Comparison of ENCODE assay signal across 22 mouse cellular contexts in genomic region chr5:119292889-119293288, GRCm38 (mm10).
DNase-seq lines count a peak whose midpoint lies in the region; ATAC-seq and TF ChIP-seq lines count a peak whose summit lies in the region.
"Had no signal": no experiment of that assay in that cellular context is flagged by ENCODE, and none has a peak within 500 bp of the region (broad histone marks: within the 10 kb centered on the region; RNA-seq: fewer than 3 reads in every experiment).

No protein-coding gene starts in this region.

- no peaks in the 10 kb centered on the region for H3K9me3 ChIP-seq in stomach, postnatal 0 days (ENCODE audit: control insufficient read depth, low read length)
- H3K9me3 ChIP-seq: limb, embryonic 10.5 days had no signal

- no peak overlapping the region for H3K4me3 ChIP-seq in heart, adult 2 months
- H3K4me3 ChIP-seq in left cerebral cortex, adult 2 months = no peak overlapping the region
- H3K4me3 ChIP-seq in testis, adult 2 months (ENCODE audit: control insufficient read depth, low read depth, low read length) = no peak overlapping the region
- H3K4me3 ChIP-seq in stomach, postnatal 0 days (ENCODE audit: low read depth, low read length) = no peak overlapping the region
- H3K4me3 ChIP-seq: heart, embryonic 12.5 days; limb, embryonic 10.5 days; liver, embryonic 13.5 days; midbrain, embryonic 13.5 days had no signal

- no peaks in the 10 kb centered on the region for H3K79me2 ChIP-seq in heart, adult 2 months (replicated peaks; ENCODE audit: control insufficient read depth, insufficient read depth, low read length)

- no peak overlapping the region for H3K4me2 ChIP-seq in stomach, postnatal 0 days (replicated peaks; ENCODE audit: low read depth)
- H3K4me2 ChIP-seq: heart, embryonic 12.5 days; liver, embryonic 13.5 days; midbrain, embryonic 13.5 days had no signal

- no peaks in the 10 kb centered on the region for H3K36me3 ChIP-seq in heart, adult 2 months (ENCODE audit: control insufficient read depth, insufficient read depth, low read length)
- H3K36me3 ChIP-seq in testis, adult 2 months (ENCODE audit: control insufficient read depth, insufficient read depth, low read length) = no peaks in the 10 kb centered on the region
- no peaks in the 10 kb centered on the region for H3K36me3 ChIP-seq in stomach, postnatal 0 days (ENCODE audit: control insufficient read depth, insufficient read depth, low read length)
- H3K36me3 ChIP-seq: heart, embryonic 12.5 days; limb, embryonic 10.5 days; liver, embryonic 13.5 days; midbrain, embryonic 13.5 days had no signal

- no peak overlapping the region for H3K27ac ChIP-seq in heart, adult 2 months
- no peak overlapping the region for H3K27ac ChIP-seq in left cerebral cortex, adult 2 months
- H3K27ac ChIP-seq in testis, adult 2 months (ENCODE audit: control insufficient read depth, insufficient read depth, low read depth, low read length) = no peak overlapping the region
- no peak overlapping the region for H3K27ac ChIP-seq in stomach, postnatal 0 days (replicated peaks)
- H3K27ac ChIP-seq: limb, embryonic 10.5 days; liver, embryonic 13.5 days; midbrain, embryonic 13.5 days had no signal

- TF ChIP-seq POLR2A in heart, adult 2 months (IDR thresholded peaks at IDR 0.05; ENCODE audit: insufficient read depth, low read depth, low read length) = no peak
- TF ChIP-seq POLR2A in testis, adult 2 months (IDR thresholded peaks at IDR 0.05; ENCODE audit: control insufficient read depth, low read depth, low read length) = no peak

- H3K4me1 ChIP-seq in heart, adult 2 months (ENCODE audit: control insufficient read depth, insufficient read depth, low read length) = no peaks in the 10 kb centered on the region
- H3K4me1 ChIP-seq in testis, adult 2 months (ENCODE audit: control insufficient read depth, insufficient read depth, low read length) = no peaks in the 10 kb centered on the region
- H3K4me1 ChIP-seq in stomach, postnatal 0 days (replicated peaks; ENCODE audit: control insufficient read depth, insufficient read depth) = no peaks in the 10 kb centered on the region
- H3K4me1 ChIP-seq: liver, embryonic 13.5 days; midbrain, embryonic 13.5 days had no signal

- no peaks in the 10 kb centered on the region for H3K27me3 ChIP-seq in heart, adult 2 months (ENCODE audit: control insufficient read depth, insufficient read depth, low read length)
- H3K27me3 ChIP-seq in testis, adult 2 months (ENCODE audit: control insufficient read depth, insufficient read depth, low read length) = no peaks in the 10 kb centered on the region
- H3K27me3 ChIP-seq in stomach, postnatal 0 days (ENCODE audit: control insufficient read depth, insufficient read depth, low read length) = no peaks in the 10 kb centered on the region
- H3K27me3 ChIP-seq: liver, embryonic 13.5 days had no signal

- intact Hi-C loops in heart, adult 2 months (cut with DNase I) = no loop called here
- intact Hi-C loops in heart, postnatal 25 days (cut with DNase I) = no loop called here
- intact Hi-C loops in left cerebral cortex, adult 2 months (cut with DNase I) = no loop called here
- intact Hi-C loops in left cerebral cortex, postnatal 10 days (cut with DNase I) = no loop called here

- TF ChIP-seq EP300 in heart, adult 2 months (IDR thresholded peaks at IDR 0.05; ENCODE audit: insufficient read depth, low read depth, low read length) = no peak
- no peak for TF ChIP-seq EP300 in stomach, postnatal 0 days (optimal IDR thresholded peaks at IDR 0.05)

- no peak for ATAC-seq in stomach, postnatal 0 days (ENCODE audit: low FRiP score, low TSS enrichment)
- ATAC-seq: forebrain, embryonic 14.5 days; midbrain, embryonic 13.5 days had no signal

- DNase-seq in heart, adult 2 months = no peak
- no peak for DNase-seq in heart, postnatal 25 days (ENCODE audit: low spot score)
- no peak for DNase-seq in left cerebral cortex, adult 2 months (ENCODE audit: extremely low spot score in 1 of 2, low spot score in 2 of 2)
- no peak for DNase-seq in left cerebral cortex, postnatal 10 days (ENCODE audit: extremely low spot score in 1 of 2, low spot score in 2 of 2)
- DNase-seq in testis, postnatal 14 days (ENCODE audit: low spot score) = no peak
- DNase-seq in stomach, postnatal 0 days (ENCODE audit: low spot score) = no peak
- no peak for DNase-seq in frontal cortex, postnatal 14 days (ENCODE audit: low spot score in 2 of 2)
- DNase-seq: cerebellum, adult 8-10 months; gastrocnemius, postnatal 10 days; heart, adult 11 months; heart, postnatal 10 days; layer of hippocampus, adult 9-11 months; liver, embryonic 13.5 days; lung, postnatal 10 days; right cerebral cortex, postnatal 25 days; thymus, adult 18-20 months; thymus, postnatal 4 days had no signal

- WGBS in heart, adult 2 months = 88% methylated on average over 1 of the region's 1 CpGs
- WGBS in stomach, postnatal 0 days = 93% methylated on average over 1 of the region's 1 CpGs

- no peak overlapping the region for H3K9ac ChIP-seq in heart, adult 2 months (ENCODE audit: low read depth, low read length)
- H3K9ac ChIP-seq in stomach, postnatal 0 days (ENCODE audit: low read length) = no peak overlapping the region
- H3K9ac ChIP-seq: heart, embryonic 12.5 days; liver, embryonic 13.5 days; midbrain, embryonic 13.5 days had no signal

- peak; percentile 25; the same call in 1 of the 2 replicates for TF ChIP-seq CTCF in heart, adult 2 months (IDR thresholded peaks at IDR 0.05)
- TF ChIP-seq CTCF in left cerebral cortex, adult 2 months (IDR thresholded peaks at IDR 0.05) = peak; percentile 10; the same call in 1 of the 2 replicates
- TF ChIP-seq CTCF in testis, adult 2 months (IDR thresholded peaks at IDR 0.05; ENCODE audit: control insufficient read depth, insufficient read depth, insufficient replicate concordance, low read depth, low read length) = peak; percentile 16; the same call in 1 of the 2 replicates
- TF ChIP-seq CTCF in stomach, postnatal 0 days (IDR thresholded peaks at IDR 0.05; ENCODE audit: low read depth) = 0 out of 2 replicates have a peak, but pooled peaks have one; percentile 21
